Mouse (Mus musculus): ENCODE measurements around the gene Bco2.

GRCm38 (mm10) chr9:50493777-50494176, 61.2 kb downstream of the Bco2 start:
- TF ChIP-seq POLR2A (IDR thresholded peaks at IDR 0.05; ENCODE audit: control insufficient read depth, extremely low read depth, insufficient read depth, low read length, poor library complexity) (no peak), CTCF (IDR thresholded peaks at IDR 0.05; ENCODE audit: borderline replicate concordance, control insufficient read depth, extremely low read depth, insufficient read depth, low read length, poor library complexity) (no peak)
